Mouse (Mus musculus): ENCODE results near the gene Kank3.

Kank3 gene

GRCm38 (mm10) chr17:33848139-33848538 is 37.8 kb downstream of the Kank3 start:
- no peak for DNase-seq (ENCODE audit: extremely low spot score, low read depth, low spot score)

- no peak for DNase-seq (ENCODE audit: extremely low spot score, low read depth, low spot score)
Observed at GRCm38 (mm10) chr17:33851331-33851730, 41.0 kb downstream of the Kank3 start.

DNA sequence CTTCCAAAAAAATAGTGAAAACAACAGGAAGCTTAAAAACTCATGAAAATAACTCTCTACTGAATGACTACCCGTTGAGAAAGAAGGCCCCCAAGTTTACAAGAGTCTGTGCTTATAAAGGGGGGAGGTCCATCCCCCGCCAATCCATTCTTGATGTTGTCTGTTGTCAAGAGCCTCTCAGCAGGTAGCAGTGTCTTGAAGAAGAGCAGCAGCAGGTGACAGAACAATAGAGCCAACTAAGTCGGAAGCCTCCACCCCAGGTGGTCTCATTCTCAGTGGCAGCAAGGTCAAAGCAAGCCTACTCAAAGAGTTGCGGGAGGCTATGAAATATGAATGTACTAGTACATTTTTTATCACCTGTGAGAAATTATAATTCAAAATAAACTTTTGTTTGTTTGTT is 47.5 kb downstream of the Kank3 start:
- no peak for DNase-seq (ENCODE audit: extremely low spot score, low read depth, low spot score)

GRCm38 (mm10) chr17:33865330-33866030 is 55.2 kb downstream of the Kank3 start:
- no peak for DNase-seq (ENCODE audit: extremely low spot score, low read depth, low spot score)

Measured in hindlimb bud, embryonic 11.5 days (tissue).